In the genomic region with DNA sequence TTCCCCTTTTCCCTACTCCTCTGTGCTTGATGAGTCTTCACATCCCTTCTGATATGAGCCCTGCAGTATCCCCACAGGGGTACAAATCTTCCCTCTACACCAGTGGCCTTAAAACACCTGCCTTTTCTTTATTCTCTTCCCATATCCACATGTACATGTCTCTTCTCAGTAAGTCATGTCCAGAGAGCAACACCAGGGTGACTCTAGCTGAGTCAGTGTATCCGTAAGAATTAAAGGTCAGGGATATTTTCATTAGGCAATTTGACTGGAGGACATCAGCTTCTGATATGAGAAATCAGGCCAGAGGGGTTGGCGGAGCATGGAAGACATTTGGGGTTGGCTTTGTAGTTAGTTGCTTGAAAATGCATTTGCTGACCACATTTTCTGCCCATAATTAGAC, we compare ENCODE assay signal across 18 mouse cellular contexts.
A peak's percentile ranks its signal among the peaks of the same experiment; 100 is the strongest.
DNase-seq lines count a peak whose midpoint lies in the region.
"Had no signal": no experiment of that assay in that cellular context is flagged by ENCODE, and none has a peak within 500 bp of the region (broad histone marks: within the 10 kb centered on the region; RNA-seq: fewer than 3 reads in every experiment).

No protein-coding gene starts in this region.

- no peak overlapping the region for H3K4me3 ChIP-seq in embryonic facial prominence, embryonic 10.5 days
- H3K4me3 ChIP-seq: forebrain, embryonic 10.5 days; forebrain, embryonic 13.5 days; hindbrain, embryonic 12.5 days; hindbrain, embryonic 15.5 days had no signal

- no peaks in the 10 kb centered on the region for H3K36me3 ChIP-seq in embryonic facial prominence, embryonic 10.5 days (replicated peaks)
- H3K36me3 ChIP-seq: forebrain, embryonic 10.5 days; hindbrain, embryonic 12.5 days; hindbrain, embryonic 15.5 days had no signal

- H3K27ac ChIP-seq in embryonic facial prominence, embryonic 10.5 days (replicated peaks) = no peak overlapping the region
- H3K27ac ChIP-seq: forebrain, embryonic 10.5 days; hindbrain, embryonic 12.5 days had no signal

- no peaks in the 10 kb centered on the region for H3K9me3 ChIP-seq in embryonic facial prominence, embryonic 10.5 days
- H3K9me3 ChIP-seq: forebrain, embryonic 10.5 days; forebrain, embryonic 13.5 days; hindbrain, embryonic 12.5 days; hindbrain, embryonic 15.5 days had no signal

- 88% methylated on average over 2 of the region's 2 CpGs for WGBS in embryonic facial prominence, embryonic 10.5 days

- H3K4me1 ChIP-seq in embryonic facial prominence, embryonic 10.5 days = peaks cover 10% of the 10 kb centered on the region

- no peaks in the 10 kb centered on the region for H3K27me3 ChIP-seq in embryonic facial prominence, embryonic 10.5 days (replicated peaks; ENCODE audit: low read depth, poor library complexity, severe bottlenecking)
- H3K27me3 ChIP-seq: forebrain, embryonic 13.5 days; hindbrain, embryonic 12.5 days; hindbrain, embryonic 15.5 days; Patski had no signal

- DNase-seq in adrenal gland, adult 8-10 months = peak; percentile 29
- DNase-seq in adrenal gland, postnatal 25 days = no peak
- DNase-seq in MN1 (ENCODE audit: low spot score) = peak; percentile 13
- DNase-seq in Muller cell, postnatal 12 days (ENCODE audit: inconsistent ontology term) = peak; percentile 37
- DNase-seq in embryonic facial prominence, embryonic 10.5 days (ENCODE audit: low spot score) = no peak
- DNase-seq in spleen, postnatal 36 days (ENCODE audit: low spot score in 2 of 2) = no peak
- DNase-seq: cerebellum, adult 11-12 months; cerebellum, adult 8-10 months; cerebellum, postnatal 10 days; cerebellum, postnatal 36 days; embryo, embryonic 11 days; gastrocnemius, postnatal 10 days; heart, adult 11 months had no signal

Comparison
In these comparisons a context has a peak if more than half of its experiments do, and no peak if none do; other contexts are left out.
1. DNase-seq: peak in adrenal gland, adult 8-10 months (single experiment), MN1 (single experiment) and Muller cell, postnatal 12 days (single experiment); none in adrenal gland, postnatal 25 days (single experiment), embryonic facial prominence, embryonic 10.5 days (single experiment) and spleen, postnatal 36 days (0 of 2).